Mouse (Mus musculus): ENCODE results near the gene Dip2c.

GRCm38 (mm10) chr13:9504118-9504856 lies 228.0 kb downstream of the Dip2c start:
- no peak for TF ChIP-seq FLI1 (IDR thresholded peaks at IDR 0.05; ENCODE audit: low read length)
- TF ChIP-seq GATA1 (IDR thresholded peaks at IDR 0.05; ENCODE audit: borderline replicate concordance, low read length): no peak

Data from megakaryocyte, embryonic 14.5 days (primary cell).